Mouse (Mus musculus) granulocyte monocyte progenitor cell, adult 5-6 weeks (primary cell): ENCODE results near the gene Bmp2. TPM values are rescaled to one million over a fixed set of nuclear protein-coding genes. Genes with fewer than 3 reads are reported as not detected.

Experiments
- ATAC-seq: replicated peaks from 2 replicates; pipeline ENCODE4 v1.8.0; 2016; ENCODE audit warnings: mild to moderate bottlenecking, moderate TSS enrichment, inconsistent platforms; ENCODE audit not compliant: poor library complexity, severe bottlenecking
- total RNA-seq, 2 experiments: library from RNA; stranded (forward) in 1 of 2; stranded (reverse) in 1 of 2; fragments of 200-712, 200-1000 nt in 1 of 2; fragments of >200 nt in 1 of 2; fragmentation: Nextera tagmentation in 1 of 2; gene quantifications; 2 replicates each; pipeline ENCODE4 v1.2.3; 2014 to 2017

Gene Bmp2
- total RNA-seq (2014; fragmentation: Nextera tagmentation), result not detected in 2 replicates
- not detected in 2 replicates for total RNA-seq (2017)

GRCm38 (mm10) chr2:133552031-133552841, at the start of gene Bmp2:
TSS of gene Bmp2 (plus strand) at chr2:133552159.
- peak; percentile 20 for ATAC-seq

GRCm38 (mm10) chr2:133505678-133506077, 46.3 kb upstream of the Bmp2 start:
- no peak; the same call in 1 of the 2 replicates for ATAC-seq

DNA sequence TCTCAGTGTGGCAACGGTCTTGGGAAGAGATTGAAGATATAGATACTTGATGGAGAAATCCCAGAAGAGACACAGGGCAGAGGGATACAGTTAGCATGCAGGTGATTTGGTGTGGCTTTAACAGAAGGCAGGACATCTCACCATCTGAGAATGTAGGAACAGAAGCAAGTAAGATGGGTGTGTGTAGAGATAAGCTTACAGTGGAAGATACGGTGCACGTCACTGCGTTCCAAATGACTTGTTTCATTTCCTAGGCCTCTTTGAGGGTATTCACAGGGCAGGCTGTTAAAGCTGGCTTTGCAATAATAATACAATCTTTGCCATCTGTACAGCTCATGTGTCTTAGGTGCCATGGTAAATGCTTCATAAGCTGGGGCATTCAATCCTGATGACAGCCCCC, 44.9 kb upstream of the Bmp2 start:
- no peak for ATAC-seq

GRCm38 (mm10) chr2:133509141-133509540, 42.8 kb upstream of the Bmp2 start:
- ATAC-seq, result no peak

- ATAC-seq, result peak; percentile 71
Measured at GRCm38 (mm10) chr2:133511011-133511779, 40.8 kb upstream of the Bmp2 start.

DNA sequence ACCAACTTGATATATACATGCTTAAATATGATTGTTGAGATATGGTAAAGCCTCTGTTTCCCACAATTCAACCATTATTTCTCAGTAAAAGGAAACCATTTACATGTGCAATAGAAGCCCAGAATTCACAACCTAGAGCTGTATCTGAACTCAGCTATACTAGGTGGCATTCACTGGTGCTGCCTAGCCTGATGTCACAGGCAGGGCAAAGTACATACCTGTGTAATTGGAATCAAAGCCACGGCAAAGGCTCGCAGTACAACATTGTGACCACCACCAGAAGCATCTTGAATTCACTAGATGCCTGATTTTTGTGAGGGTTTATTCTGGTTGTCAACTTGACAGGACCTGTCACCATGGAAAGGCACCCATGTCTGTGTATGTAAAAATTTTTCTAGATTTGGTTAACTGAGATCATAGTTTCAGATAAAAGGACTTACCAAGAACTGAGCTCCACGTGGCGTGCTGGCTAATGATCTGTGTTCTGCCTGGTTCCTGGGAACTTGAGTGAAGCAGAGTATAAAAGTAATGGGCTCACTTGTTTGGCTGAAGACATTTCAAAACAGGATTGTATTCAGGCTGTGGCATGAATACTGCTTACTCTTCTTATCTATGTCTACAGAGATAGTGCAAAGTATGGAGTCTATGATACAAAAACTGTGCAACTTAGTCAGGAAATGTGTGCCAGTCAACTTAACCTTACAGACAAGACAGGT, 35.5 kb upstream of the Bmp2 start:
- no peak for ATAC-seq

DNA sequence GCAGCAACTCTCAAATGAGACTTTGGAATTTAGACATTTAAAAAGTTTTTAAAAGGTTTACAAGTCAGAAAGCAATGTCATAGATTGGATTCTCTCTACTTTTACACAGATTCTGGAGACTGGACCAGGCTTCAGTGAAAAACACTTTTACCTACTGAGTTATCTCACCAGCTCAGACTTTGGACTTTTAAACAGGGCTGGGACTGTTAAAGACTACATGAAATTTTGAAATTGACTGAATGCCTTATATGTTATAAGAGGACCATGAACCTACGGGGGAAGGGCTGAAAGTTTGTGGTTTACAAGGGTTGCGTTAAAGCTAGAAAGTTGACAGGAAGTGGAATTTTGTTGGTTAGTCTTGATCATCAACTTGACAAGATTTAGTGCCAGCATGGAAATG, 34.1 kb upstream of the Bmp2 start:
- peak; percentile 55 for ATAC-seq

DNA sequence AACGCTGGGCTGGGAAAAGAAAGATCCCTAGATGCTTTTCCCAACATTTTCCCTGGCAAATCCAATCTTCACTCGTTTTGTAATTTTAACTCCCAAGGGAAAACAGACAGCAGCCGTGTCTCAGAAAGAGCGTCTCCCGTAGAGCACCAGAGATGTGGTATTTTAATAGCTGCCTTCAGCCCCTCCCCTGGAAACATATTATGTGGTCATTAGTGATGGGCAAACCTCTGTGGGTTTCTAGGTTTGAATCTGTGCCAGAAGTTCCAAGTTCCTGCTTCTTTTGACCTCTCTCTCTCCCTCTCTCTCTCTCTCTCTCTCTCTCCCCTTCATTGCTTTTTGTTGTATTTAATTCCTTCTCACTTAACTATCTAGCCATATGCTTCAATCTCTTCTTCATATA, 30.8 kb upstream of the Bmp2 start:
- ATAC-seq, result peak; percentile 66

GRCm38 (mm10) chr2:133522121-133522520, 29.8 kb upstream of the Bmp2 start:
- no peak for ATAC-seq

DNA sequence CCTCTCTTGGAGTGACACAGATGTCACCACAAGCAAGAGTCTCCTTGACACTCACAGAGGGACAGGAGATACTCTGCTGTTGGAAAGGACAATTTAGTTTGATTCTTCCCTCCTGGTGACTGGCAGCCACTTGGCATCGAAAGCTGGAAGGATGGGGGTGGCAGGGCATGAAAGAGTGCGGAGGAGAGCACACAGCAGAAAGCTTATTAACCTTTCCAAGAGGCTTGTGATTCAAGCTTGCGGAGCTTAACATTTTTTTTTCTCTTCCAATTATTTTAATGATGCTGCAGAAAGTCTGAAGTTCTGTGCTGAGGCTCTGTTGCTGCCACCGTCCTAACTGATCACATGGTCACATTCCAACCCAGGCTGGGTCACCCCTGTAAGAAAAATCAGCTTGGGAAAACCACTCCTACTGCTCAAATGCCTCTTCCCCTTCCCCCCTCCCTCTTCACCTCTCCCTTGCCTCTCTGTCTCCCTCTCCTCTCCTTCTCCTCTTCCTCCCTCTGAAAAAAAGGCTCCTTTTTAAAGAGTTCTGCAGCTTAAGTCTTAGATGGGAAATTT, 26.3 kb upstream of the Bmp2 start:
- ATAC-seq, result no peak

GRCm38 (mm10) chr2:133529396-133529795, 22.6 kb upstream of the Bmp2 start:
- no peak for ATAC-seq

- no peak for ATAC-seq
Measured at GRCm38 (mm10) chr2:133533073-133533472, 18.9 kb upstream of the Bmp2 start.

GRCm38 (mm10) chr2:133535481-133535880, 16.5 kb upstream of the Bmp2 start:
- ATAC-seq, result no peak

DNA sequence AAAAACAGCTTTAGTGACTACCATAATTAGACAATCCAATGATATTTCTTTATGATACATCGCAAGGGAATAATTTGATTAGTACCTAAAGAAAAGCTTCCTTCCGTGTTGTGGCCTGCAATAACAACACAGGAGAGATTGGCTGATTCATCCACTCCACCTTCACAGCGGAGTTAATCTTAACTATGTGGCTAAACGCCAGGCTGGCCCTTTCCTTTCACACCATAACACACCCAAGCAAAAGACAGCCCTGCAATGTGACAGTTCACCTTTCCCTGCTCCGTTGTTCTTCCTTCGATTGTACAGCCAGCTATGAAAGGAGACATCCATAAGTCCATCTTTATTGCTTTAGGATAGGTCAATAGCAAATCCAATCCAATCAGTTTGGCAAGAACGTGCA, 15.1 kb upstream of the Bmp2 start:
- no peak for ATAC-seq

GRCm38 (mm10) chr2:133540702-133541101, 11.3 kb upstream of the Bmp2 start:
- ATAC-seq, result no peak

DNA sequence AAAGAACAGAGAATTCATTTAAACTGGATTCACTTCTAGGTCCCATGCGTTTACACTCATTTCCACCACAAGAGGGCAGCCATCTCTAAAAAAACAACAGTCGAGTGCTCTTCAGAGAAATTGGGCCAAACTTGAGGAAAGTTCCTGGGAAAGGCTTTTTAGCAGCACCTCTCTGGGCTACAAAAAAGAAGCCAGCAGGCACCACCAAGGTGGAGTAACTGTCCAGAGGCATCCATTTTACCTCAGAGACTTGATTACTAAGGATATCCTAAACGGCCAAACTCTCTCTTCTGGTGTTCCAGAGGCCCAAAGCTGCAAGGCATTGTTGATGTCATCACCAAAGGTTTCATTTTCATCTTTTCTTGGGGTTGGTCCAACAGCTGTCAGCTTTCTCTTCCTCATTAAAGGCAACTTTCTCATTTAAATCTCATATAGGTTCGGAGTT, 1.7 kb upstream of the Bmp2 start:
- peak; percentile 61 for ATAC-seq

DNA sequence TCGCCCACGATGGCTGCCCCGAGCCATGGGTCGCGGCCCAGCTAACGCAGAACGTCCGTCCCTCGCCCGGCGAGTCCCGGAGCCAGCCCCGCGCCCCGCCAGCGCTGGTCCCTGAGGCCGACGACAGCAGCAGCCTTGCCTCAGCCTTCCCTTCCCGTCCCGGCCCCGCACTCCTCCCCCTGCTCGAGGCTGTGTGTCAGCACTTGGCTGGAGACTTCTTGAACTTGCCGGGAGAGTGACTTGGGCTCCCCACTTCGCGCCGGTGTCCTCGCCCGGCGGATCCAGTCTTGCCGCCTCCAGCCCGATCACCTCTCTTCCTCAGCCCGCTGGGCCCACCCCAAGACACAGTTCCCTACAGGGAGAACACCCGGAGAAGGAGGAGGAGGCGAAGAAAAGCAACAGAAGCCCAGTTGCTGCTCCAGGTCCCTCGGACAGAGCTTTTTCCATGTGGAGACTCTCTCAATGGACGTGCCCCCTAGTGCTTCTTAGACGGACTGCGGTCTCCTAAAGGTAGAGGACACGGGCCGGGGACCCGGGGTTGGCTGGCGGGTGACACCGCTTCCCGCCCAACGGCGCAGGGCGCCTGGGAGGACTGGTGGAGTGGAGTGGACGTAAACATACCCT, 995 bp downstream of the Bmp2 start:
- peak; percentile 4 for ATAC-seq

- ATAC-seq, result no peak
Measured at GRCm38 (mm10) chr2:133553911-133554285, 1.9 kb downstream of the Bmp2 start.

GRCm38 (mm10) chr2:133554286-133555021, 2.5 kb downstream of the Bmp2 start:
- ATAC-seq, result peak; percentile 8; the same call in 1 of the 2 replicates
